Mouse (Mus musculus) liver, adult (tissue): ENCODE measurements around the gene Gm45716.

ENCODE experiments used
- GATA4 ChIP-seq: IDR thresholded peaks from 2 replicates; pipeline ENCODE4 v1.6.1; 2014; ENCODE audit warnings: mild to moderate bottlenecking, low read length; ENCODE audit not compliant: insufficient replicate concordance

The Gm45716 gene

DNA sequence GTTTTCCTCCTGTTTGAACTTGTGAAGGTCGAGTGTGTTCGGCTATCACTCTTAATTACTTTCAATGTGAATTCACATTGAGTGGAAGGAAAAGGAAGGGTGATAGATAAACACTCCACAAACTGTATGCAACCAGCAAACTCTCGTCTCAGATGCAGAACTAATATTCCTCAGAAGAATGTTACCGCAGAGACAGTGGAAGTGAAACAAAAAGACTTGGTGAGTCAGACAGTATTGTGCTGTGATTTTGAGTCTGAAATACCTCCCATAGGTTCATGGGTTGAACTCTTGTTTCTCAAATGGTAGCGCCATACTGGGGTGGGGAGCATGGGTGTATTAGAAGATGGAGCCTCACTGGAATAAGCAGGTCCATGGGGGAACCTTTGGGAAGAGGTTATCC lies 47.7 kb downstream of the Gm45716 start:
- TF ChIP-seq GATA4, result no peak

DNA sequence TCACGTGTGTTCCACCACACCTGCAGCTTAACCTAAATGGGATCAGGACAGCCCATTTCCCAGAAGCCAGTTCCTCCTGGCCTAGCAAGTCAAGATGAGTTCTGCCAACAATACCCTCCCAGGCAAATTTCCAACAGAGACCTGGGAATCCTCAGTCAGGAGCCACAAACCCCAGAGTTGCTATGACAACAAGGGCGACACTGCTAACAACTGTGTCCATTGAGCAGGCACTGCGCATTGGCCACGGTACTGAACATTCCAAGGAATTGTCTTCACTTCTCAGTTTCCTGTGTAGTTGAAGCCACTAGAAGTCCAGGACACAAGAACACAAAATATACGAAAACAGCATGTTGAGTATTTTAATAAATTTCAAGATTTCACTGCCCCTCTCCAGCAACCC lies 50.1 kb downstream of the Gm45716 start:
- no peak for TF ChIP-seq GATA4

GRCm38 (mm10) chr11:90238657-90239056 lies 51.2 kb downstream of the Gm45716 start:
- no peak for TF ChIP-seq GATA4

DNA sequence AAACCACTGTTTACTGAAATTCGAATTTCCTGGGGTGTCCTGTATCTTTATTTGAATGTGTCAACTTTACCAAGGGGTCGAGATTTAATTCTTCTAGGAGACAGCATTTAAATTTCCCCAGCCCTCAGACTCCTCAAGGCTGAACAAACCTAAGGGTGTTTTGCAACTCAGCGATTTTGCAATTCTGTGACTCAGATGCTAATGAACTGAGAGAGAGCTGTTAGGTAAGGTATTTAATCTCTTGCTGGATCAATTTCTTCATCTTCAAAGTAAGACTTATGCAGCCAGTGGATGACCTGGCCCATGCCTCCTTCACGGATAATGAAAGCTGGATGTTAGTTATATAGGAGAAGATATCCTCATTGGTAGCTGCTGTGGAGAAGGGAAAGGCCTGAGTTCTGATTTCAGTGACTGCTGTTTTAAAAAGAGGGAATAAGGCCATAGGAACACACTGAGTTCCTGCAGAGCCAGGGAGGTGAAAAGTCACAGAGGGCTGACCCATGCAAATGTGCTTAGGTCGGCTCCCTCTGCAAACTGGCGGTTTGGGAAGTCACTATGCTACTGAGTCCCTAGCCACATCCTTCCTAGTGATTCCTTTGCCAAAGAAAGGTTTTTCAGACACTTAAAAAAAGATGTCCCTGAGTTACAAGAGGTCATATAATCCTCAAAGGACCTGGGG lies 53.3 kb downstream of the Gm45716 start:
- peak; percentile 83; the same call in 1 of the 2 replicates for TF ChIP-seq GATA4

DNA sequence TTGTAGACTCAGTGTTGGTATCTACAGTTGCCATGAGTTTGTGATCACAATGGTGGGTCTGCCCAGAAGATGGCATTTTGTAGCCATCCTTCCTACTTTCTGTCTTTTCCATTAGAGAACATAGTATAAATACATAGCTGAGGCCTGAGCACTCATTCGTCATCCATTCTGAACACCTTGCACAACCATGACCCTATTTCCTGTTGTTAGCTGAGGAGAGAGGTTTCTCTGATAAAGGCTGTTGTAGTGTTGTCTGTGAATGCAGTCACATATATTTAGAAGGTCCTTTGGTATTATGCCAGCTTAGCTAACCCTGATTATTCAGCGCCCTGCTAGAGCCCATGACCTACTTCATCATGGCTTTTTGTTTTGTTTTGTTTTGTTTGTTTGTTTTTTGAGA lies 54.4 kb downstream of the Gm45716 start:
- TF ChIP-seq GATA4, result no peak

DNA sequence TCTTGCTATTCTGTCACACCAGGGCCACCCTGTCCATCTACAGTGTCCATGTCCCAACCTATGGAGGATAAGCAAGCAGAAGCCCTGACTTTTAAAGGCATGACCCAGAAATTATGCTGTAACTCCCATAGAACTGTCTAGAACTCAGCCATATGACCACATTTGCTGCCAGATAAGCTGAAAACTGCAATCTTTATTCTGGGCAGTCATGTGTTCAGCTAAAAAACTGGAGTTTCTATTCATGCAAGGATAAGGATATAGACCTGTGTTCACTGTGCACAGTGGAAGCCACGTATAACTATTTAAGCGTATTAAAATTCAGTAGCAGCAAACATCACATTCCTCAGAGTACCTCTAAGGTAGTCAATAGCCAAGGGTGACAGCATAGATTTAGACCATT lies 55.8 kb downstream of the Gm45716 start:
- TF ChIP-seq GATA4, result no peak

DNA sequence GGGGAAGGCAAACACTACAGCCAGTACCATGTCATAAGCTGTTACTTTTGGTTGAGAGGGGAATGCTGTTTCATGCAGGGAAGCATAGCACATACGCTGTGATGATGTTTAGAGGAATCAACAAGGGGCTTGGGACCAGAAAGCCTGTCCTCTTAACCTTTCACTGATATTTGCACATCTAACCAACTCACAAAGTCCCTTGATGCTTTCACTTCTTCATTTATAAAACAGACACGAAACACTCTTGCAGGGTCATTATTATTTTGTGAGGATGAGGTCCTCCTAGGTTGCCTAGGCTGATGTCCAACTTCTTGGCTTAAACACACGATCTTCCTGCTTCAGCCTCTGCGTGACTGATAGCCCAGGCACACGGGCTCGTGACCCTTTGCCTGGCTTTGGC lies 58.1 kb downstream of the Gm45716 start:
- no peak for TF ChIP-seq GATA4

GRCm38 (mm10) chr11:90246676-90247075 lies 59.2 kb downstream of the Gm45716 start:
- TF ChIP-seq GATA4, result no peak

DNA sequence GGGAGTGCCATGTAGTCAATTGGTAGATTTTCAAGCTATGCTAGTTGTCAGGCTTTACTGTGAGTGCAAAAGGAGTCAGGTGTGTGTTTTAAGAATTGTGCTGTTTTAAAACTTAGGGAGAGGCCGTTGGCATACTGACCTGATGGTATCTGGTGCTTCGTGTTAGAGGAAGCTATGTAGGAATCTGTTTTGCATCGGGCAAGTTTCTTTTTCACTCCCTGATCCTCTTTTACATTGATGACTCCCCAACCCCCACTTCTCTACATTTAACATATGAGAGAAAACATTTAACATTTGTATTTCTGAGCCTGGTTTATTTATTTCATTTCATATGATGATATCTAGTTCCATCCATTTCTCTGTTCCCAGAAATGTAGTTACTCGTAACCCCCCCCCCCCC lies 60.3 kb downstream of the Gm45716 start:
- no peak for TF ChIP-seq GATA4

GRCm38 (mm10) chr11:90249025-90249650 lies 61.7 kb downstream of the Gm45716 start, which contains the start of gene Mmd:
Gene Mmd, plus strand, starts transcription at chr11:90249456.
- peak; percentile 49; the same call in 1 of the 2 replicates for TF ChIP-seq GATA4

DNA sequence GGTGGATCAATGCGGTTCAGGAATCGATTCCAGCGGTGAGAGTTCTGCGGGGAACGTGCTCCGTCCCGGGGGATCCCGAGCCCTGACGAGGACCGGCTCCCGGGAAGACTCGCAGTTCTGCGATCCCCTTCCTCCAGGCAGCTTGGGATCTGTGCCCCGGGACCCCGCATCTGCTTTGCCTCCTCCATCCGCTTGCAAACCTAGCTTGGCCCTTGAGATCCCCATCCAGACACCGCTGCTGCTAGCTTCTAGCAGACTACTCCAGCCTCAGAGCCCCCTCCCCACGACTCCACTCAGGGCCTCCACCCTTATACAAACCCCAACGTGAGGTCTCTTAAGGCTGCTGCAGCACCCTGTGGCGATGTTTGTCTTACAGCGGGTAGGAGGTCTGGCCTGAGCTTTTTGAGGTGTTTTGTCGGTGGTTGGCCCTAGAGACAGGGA lies 62.2 kb downstream of the Gm45716 start:
- TF ChIP-seq GATA4, result no peak

DNA sequence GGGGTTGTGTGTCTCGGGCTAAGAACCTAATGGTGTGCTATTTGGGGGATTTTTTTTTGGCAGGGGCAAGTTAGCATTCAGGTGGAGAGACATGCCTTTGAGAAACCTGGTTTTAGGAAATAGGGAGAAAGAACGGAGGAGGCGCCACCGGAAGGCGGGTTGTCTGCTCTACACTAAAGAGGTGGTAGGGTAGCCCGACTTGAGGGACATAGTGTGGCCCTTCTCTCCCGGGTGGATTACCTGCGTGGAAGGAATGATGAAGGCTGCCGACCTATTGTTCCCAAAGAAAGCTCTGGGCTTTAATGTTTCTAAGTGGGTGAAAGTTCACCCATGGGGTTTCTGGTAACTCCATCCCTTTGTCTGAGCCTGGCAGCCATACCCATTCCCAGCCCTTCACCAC lies 62.7 kb downstream of the Gm45716 start:
- no peak for TF ChIP-seq GATA4

DNA sequence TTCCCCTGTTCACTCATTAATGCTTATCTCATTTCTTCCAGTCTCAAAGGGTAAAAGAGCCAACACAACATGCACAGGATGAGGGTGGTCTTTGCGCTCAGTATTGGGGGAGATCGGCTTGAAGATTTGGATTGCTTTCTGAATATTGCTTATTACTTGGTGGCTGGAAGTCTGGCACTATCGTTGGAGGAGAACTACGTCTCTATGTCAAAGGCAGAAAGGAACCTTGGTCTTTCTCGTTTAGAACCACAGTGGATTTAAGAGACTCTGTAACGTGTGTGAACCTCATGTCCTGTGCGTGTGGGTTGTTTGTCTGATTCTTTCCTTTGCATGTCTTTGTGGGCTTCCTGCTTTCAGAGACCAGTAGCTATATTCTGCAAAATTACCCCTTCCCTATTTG lies 63.2 kb downstream of the Gm45716 start:
- no peak for TF ChIP-seq GATA4

DNA sequence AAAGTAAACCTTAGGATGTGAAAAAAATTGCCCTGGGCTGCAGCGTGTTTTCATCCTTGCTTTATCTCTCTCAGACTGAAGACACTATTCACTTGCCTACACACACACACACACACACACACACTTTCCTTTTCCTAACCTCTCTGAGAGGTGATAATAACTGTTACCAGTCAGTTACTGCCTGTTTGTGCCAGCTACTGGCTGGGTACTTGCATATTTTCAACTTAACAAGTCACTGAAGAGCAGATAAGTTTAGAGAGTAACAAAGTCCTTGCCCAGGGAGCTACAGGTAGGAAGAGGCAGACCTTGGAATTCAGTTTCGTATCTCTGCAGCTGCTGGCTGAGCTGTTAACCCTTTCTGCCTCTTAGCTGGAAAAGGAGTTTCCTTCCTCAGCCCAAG lies 64.4 kb downstream of the Gm45716 start:
- TF ChIP-seq GATA4, result no peak

DNA sequence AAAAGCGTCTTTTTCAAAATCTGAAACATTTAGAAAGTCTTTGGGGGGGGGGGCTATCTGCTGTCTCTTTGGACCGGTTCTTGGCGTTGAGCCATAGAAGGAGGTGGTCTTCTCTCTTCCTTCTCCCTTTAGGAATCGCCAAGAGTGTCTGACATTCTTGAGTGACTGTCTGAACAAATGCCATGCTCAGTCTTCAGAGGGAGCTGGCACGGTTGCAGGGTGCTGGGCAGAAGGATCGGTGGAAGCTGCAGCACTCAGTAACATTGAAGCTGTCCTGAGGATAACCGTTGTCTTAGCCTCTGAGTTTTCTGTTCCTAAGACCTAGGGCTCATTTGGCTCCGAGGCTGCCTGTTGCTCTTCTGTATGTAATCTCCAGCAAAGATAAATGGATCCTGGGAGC lies 64.9 kb downstream of the Gm45716 start:
- TF ChIP-seq GATA4, result no peak

- no peak for TF ChIP-seq GATA4
These were observed 67.1 kb downstream of the Gm45716 start for GRCm38 (mm10) chr11:90254536-90254935.

GRCm38 (mm10) chr11:90255687-90256086 lies 68.2 kb downstream of the Gm45716 start:
- no peak for TF ChIP-seq GATA4
